Mouse (Mus musculus): ENCODE results near the gene Arl6.
A peak's percentile ranks its signal among the peaks of the same experiment; 100 is the strongest.

GRCm38 (mm10) chr16:59617167-59617566 lies 22.0 kb downstream of the Arl6 start:
- peak; percentile 44 for TF ChIP-seq CTCF (conservative IDR thresholded peaks at IDR 0.05; ENCODE audit: low read length)
- no peak for TF ChIP-seq POU5F1 (IDR thresholded peaks at IDR 0.05; ENCODE audit: borderline replicate concordance, low read length)

Measured in E14TG2a.4 (cell line).